Mouse (Mus musculus): ENCODE measurements at regions not wholly inside any gene's neighbourhood (a gene's known extent, or its start where the extent isn't known, plus 50 kb on each side); places are given as distances from the start of the nearest gene placed in this dataset.

DNA sequence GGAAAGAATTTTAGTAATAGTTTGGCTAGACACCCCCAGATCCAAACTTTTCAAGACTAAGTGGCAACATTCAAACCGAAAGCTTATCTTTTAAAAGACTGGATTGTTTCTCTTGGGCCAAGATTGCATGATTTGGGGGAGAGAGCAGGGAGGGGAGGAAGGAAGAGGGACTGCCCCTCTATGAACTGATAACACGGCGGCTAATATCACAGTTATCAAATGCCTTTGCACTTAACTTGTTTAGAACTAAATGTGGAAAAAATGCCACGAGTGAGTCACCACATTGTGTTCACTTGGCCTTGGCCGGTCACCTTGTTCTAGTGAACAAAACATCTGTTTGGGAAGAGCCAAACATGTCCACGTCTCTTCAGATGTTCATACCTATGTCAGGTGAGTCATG lies 92.3 kb downstream of the Tes start:
- DNase-seq = no peak

DNA sequence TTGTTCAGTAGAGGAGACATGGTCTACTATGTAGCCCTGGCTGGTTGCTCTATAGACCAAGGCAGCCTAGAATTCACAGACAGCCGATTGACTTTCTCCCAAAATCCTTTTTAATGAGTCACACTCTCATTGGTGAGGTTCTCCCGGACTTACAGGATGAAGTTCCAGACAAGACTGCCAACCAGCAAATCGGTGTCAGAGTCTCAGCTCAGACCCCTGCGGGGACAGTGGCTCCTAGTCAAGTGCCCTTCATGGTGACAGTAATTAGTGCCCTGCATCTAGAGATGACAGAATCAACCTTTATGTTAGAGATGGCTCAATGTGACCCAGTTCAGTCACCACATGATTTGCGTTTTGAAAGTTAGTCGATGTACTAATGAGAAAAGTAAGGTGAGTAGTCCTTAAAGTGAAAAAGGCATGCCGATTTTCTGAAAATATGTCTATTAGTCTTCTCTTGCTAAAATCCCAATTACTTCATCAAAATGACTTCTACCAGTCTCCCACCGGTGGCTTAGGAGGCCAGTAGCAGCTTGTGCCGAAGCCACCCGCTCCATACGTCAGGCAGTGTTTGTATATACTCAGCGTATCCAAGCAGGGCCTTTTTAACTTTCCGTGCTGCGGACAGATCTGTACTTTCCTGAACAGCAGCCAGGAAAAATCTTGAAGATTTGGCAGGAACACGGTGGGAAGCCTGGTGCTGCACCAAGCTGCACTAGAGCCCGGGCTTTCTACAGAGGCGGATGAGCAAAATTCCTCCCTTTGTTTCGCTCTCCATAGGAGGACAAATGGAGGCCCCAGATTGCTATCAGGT lies 105.2 kb downstream of the Tes start:
- DNase-seq = no peak

DNA sequence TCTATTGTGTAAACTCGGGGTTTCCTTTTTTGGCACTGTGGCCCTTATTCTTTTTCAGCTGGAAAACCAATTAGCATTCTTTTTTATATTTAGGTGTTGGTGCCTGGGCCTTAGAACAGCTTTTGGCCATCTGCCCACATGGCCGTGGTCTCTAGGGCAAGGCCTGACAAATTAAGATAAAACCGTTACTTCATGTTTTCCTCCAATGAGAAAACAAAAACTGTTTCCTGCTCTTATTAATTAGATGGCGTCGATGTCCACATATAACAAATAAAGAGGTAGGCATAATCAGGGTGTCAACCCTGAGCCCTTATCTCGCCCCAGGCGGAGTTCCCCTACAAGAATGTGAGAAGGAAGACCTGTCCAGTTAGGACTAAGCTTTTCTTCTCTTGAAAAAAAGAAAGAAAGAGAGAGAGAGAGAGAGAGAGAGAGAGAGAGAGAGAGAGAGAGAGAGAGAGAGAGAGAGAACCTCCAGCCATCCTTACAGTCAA lies 105.9 kb downstream of the Tes start:
- DNase-seq = no peak

DNA sequence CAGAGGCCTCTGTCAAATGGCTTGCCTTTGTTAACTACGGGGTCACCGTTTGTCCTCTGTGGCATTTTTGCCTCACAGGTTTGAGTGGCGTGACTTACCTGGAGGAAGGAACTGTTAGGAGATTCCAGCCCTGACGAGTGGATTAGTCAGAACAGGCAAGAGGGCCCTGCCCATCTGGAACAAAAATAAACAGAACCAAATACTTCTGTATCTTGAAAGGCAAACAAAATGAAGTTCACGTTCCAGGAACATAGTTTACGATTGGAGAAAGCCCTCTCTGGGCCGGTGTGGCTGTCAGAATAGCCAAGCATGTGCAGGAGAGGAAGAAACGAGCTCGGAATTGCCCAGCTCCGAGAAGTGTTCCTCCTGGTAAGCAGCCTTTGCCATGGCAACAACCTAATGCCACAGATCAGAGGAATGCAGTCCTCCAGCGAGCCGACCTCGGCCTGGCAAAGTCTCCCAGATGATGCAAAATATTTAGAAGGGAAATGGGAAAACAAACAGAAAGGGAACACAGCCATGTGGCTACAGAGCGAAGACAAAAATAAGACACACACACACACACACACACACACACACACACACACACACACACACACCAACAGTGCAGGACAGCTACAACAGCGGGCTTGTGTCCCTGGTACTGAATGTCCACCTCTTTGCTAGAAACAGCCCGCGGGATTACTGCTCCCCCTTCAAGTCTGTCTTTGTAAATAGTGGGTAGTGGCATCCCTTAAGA lies 106.5 kb downstream of the Tes start:
- peak; percentile 2 for DNase-seq

DNA sequence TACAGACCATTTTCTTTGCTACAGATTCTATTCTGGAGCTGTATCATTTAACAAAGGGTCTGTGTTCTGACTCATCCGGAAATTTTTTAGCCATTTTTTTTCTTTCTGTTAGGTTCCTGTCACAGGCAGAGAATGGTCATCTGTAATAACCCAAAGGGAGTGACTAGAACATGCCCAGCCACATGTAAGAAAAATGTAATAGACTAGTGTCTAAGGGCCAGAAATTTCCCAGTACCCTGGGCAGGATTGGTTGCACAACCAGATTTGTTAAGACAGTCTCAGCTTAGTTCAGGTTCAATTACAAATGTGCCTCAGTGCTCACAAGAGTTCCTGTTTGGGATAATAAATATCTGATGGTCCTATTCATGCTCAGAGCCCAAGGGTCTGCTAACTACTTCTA lies 107.1 kb downstream of the Tes start:
- DNase-seq = no peak

DNA sequence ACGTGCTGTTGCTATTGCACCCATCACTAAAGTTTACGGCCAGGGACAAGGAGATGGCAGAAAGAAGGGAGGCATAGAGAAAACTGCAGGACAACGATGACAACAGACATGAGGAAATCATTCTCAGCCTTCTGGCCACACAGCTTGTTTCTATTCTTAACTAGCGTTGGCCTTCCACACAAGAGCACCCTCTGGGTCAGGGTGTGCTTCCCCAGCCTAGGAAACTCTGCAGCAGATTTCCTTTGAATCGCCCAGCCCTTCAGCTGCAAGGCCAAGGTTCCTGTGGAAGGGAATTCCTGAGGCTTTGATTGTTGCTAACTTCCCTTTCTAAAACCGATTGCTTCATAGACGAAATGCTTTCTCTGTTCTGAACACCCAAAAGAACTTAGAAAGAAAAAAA lies 103.8 kb upstream of the Cav2 start:
- DNase-seq = no peak

DNA sequence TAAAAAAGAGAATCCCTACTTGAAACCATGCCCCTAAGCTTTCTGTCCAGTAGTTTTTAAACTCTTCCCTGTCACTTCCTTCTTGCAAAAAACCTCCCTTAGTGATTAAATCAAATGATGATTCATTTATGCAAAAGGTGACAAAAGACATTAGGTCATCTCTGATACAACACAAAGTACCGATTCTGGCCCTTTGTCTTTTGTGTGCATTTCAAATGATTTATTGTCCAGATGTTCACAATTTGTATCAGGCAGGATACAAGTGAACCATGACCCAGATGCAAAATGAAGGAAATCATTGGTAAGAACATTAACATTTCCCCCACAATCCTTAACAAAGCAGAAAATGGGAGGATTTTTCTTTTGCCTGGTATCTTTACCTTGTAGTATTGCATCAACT lies 101.5 kb upstream of the Cav2 start:
- DNase-seq = no peak

DNA sequence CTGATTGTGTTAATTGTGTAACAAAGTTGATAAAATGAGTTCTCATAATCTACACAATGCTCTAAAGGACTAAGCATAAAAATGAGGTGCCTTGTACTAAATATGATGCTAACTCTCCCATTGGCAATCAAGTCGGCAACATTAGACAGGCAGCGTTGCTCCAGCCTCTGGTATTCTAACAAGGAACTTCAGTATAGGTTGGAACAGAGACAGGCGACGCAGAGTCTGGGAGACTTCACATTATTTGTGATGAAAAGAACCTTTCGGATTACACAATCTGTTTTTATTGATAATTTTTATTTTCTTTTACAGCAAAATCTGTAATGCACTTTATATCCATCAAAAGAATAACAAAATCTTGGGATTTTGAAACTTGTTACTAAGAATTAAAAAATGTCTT lies 94.4 kb upstream of the Cav2 start:
- no peak for DNase-seq

DNA sequence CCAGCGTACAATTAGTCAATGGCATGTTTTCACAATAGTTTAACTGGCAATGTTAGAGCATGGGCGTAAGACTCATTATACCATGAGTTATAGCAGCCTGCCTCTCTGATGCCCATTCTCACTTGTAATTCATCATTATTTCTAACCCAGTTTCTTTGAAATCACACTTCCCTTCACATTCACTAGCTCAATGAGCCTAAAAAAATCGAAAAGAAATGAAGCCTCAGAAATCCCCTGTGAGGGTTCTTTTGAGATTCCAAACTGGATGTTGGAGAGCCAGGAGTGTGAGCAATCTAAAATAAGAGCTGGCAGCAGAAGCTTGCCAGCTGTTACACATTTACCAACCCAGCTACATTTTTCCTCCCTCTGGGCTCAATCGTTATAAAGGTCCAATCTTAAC lies 93.9 kb upstream of the Cav2 start:
- no peak for DNase-seq

DNA sequence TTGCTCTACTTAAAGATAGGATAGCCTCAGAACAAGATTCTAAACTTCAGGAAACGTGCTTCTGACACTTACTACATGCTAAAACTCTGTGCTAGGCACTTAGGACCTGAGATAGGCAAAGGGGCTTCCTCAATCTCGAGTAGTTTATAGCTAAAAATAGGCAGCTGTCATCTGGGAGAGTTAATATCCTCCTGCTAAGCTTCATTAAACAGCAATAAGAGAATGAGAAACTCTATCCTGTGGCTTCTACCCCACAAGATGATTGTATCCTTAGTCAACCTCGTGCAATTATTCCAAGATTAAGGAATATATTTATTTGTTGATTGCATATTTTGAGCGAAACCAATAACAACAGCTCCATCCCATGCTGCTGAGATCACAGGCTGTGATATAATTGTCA lies 85.4 kb upstream of the Cav2 start:
- DNase-seq = no peak

DNA sequence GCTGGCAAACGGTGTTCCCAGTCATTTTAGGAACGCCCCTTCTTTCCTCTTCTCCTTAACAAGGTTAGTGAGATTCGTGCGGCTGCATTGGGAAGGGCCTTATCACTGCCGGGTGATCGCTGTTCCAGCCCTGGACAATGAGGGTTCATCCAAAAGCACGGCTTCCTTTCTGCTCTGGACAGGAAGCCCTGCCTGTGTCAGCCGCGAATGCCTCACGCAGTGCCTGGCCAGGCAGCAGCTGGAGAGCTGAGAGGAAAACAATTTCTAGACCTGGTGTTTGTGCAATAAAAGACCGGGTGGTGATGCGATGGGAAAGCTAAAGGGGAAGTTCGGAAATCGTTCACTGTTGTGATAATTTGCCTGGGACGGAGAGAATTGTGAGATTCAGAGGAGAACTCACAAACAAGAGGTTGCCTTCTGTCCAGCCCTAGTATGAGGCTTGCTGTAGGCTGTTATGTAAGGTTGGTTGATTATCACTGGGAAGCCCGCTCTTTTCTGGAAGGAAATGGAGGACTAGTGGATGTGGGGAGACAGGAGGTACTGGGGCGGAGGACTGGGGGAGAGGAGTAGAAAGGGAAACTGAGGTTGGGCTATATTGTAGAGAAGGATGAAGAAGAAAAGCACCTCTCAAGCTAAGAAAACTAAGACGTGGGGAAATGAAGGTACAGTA lies 83.1 kb upstream of the Cav2 start:
- DNase-seq = no peak

DNA sequence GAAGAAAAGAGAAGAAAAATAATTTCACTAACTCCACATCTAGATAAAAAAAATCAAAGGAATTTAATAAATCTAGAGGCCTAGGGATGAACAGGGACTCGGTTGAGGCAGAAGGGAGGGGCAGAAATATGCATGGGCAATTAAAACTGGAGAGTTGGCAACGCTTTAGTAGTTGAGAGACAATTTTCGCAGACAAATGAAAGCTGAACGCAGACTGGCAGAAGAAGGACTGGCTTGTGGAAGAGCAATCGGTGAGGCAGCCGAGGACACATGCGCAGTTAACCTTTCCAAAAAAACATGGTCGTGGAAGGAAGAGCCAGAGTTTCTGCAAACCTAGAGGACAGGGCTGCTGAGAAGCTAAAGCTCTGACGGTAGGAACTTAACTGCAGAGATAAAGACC lies 82.1 kb upstream of the Cav2 start:
- DNase-seq = no peak

DNA sequence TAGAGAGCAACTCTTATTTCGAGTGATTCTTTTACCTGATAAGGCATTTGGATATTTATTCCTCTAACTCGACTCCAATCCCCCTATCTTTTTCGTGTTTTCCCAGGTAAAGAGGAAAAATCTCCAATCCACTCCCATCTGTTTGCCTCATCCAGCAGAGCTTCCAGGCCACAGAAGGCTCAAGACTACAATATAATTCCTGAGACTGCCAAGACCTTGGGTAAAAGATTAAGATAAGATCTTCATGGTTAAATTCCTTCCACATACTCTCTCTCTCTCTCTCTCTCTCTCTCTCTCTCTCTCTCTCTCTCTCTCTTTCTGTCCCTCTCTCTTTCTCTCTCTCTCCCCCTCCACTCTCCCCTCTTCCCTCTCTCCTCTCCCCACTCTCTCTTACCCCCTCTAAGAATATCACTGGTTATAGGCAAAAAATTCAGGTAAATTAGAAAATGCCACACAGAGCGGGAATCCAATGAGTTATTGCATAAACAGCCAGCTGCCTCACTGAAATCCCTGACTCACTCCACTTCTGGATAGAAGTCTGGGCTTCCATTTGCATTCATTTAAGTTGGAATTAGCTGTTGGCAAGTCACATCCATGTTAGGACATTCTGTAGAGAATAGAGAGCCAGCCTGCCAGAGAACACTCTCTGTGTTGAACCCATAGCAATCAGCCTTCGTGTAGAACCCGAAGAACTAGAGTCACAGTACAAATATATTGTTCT lies 78.9 kb upstream of the Cav2 start:
- no peak for DNase-seq

DNA sequence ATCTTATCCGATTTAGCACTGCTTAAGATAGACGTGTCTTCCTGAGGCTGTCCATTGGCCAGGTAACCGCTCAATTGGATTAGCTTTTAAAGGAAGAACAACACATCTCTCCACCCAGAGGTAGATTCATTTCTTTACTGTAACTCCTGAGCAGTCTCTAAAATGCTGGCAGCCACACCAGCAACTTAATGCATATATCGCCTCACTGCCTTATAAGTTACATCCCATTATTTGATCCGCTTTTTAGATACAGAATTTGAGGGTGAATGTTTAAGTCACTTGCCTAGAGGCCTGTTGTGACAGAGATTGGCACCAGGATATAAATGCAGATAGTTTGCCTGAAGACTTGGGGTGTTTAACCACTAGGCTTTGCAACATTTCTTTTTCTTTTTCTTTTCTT lies 77.7 kb upstream of the Cav2 start:
- no peak for DNase-seq

DNA sequence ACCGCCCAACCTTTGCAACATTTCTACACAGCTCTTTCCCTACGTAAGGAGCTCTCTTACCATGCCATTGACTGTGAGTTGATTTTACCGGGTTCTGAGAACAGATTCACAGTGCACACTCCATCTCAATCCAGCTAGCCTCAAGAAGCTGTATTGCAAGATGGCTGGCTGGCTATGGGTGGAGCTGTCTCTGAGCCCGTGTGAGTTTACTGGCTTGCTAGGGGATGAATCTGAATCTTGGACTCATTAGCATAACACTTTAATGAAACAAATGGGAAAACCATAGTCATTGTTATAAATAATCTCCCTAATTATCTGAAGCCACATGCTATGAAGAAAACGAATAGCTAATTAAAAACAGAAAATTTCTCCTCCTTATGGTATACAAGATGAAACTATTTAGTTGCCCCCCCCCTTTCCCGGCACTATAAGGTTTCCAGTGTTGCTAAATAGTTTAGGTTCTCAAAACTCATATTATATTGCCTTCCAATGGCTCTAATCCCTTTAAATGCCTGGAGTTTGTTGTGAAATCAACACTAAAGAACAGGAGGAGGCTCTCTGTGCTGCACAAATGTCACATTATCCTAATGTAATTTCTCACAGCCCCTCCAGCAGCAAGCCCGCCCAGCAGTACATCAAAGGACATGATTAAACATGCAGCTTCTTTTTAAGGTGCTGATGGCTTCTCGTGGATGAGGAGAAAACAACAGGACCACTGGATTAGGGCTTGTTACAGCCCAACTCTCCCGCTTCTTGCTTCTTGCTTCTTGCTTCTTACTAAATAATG lies 76.9 kb upstream of the Cav2 start:
- no peak for DNase-seq

DNA sequence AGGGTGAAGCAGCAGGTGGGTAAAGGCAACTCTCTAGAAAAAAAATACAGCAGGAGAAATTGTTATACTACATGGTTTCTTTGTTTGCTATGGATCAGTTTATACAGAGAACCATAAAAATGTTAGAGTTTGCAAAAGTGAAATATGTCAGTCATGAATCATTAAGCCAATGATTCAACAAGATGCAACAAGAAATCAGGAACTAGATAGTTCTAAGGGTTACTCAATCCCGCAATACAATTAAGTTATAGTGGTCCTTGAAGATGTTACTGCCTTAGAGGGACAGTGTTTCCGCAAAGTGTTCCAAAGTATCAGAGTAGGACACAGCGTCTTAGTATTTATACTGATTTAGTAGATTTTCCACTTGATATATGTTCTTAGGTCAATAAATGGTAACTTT lies 74.1 kb upstream of the Cav2 start:
- no peak for DNase-seq

DNA sequence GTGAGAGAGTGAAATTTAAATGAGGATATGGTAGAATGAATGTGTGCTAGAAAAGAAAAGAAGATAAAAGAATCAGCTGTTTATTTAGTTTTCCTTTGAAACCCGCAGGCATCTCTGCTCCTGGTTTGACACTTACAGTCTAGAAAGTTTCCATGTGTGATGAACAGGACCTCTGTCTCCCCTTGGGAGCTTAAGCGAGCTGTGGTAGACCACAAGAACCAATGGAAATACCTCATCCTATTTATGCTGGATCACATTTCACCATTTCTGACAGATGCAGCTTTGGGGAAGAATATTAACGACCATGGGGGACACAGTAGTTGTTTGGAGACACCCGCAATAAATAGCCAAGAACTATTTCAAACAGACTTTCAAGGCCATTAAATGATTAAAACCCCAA lies 71.2 kb upstream of the Cav2 start:
- no peak for DNase-seq

DNA sequence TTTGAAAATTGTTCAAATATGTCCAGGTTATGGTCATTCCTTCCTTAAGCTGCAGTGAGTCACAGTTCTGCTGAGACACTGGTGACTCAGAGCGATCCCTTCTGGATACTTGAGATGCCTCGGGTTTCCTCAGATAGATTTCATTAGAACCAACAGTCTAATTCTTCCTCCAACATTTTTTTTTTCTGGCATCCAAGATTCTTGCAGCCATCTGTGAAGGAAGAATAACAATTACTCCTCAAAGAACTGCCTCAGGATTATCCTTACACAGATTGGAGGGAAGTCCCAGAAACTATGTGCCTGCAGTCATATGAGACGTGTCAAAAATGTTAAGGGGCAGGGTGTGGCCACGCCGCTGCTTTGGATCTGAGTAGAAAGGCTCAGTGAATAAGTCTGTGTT lies 69.6 kb upstream of the Cav2 start:
- no peak for DNase-seq

DNA sequence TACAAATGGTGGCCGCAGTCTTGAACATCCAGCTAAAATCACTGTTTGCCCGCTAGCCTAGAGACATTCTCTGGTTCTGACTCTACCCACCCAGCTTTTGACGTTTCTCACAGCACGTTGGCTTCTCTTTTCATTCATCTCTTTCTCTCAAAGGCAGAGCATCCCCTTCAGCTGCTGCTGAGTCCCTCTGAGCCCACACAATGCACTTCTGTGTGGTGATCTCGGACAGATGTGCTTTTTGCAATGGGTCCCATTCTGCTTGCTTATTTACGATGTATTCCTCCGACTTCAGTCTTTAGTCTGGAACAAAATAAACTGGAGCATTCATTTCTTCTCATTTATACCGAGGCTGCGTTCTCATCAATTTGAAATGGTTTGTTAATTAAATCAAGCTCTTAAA lies 66.2 kb upstream of the Cav2 start:
- DNase-seq = no peak

DNA sequence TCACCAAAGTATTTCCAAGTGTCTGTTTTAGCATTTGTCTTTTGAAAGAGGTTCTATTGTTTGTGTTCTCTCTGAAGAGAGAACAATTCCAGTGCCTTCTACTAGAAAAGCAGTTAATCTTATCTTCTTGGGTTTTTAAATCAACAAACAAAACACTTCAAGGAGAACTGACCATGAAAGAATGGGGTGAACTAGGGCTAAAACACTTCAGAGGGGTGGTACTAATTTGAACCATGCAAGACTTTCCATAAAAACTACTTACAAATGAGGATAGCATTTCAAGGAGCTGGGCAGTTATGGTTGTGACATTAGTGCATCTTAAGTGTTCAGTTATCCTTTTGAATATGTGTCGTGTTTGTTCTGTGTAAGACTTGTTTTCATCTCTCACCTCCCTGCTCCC lies 64.5 kb upstream of the Cav2 start:
- DNase-seq = no peak

DNA sequence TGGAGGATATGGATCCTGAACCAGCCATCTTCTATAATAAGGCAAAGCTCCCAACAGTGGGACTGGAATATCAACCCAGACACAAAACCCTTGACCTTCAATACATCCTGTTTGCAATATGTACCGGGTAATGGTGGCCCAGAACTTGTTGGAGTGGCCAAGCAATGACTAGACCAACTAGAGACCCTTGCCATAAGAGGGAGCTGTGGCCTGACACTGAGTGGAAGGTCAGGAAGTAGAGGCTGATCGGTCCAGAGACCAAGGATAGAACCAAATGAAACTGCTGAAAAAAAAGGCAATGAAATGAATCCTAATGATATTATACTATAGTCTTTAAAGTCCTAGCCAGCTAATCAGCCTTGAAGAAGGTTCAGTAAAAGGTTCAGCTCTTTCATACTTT lies 57.2 kb upstream of the Cav2 start:
- DNase-seq = no peak

DNA sequence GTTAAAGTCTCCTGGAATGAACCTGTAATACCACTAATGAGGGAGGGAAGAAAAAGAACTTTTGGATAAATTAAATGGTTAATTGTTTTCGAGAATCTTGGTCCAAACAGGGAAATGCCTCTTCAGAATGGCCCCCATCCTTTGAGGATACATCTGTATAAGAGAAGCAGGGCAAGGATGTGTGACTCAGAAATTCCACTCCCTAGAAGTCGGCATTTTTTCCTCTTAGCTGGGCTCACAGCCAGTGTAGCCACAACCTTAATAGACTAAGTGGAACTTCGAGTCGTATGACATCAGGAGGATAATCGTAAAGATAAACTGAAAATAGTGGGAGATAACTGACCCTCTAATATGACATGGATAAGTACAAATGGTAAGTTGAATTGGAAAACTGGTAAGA lies 56.1 kb upstream of the Cav2 start:
- DNase-seq = no peak

DNA sequence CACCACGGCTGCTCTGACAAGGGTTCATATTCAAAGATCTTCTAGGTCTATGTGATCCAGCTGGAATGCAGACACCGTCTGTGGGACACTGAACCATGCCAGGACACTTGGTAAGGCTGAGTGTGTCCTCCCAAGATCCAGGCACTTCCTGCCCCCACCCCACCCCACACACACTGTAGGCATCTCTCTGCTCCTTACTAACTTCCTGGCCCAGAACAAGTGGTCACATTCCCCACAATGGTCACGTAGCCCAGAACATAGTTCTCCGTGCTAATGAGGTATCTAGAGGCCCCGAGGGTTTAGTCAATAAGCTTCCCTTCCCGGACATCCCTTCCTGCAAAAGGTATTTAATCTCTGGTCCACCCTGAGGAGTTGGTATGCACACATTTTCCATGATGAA lies 54.5 kb upstream of the Cav2 start:
- DNase-seq = no peak
